Mouse (Mus musculus): ENCODE data around the gene Ttc39d.
"Not testable (repeated sequence)": the region's sequence is repeated elsewhere in the genome, so short reads cannot be mapped to it uniquely, and the experiment has no call there.

Ttc39d gene

DNA sequence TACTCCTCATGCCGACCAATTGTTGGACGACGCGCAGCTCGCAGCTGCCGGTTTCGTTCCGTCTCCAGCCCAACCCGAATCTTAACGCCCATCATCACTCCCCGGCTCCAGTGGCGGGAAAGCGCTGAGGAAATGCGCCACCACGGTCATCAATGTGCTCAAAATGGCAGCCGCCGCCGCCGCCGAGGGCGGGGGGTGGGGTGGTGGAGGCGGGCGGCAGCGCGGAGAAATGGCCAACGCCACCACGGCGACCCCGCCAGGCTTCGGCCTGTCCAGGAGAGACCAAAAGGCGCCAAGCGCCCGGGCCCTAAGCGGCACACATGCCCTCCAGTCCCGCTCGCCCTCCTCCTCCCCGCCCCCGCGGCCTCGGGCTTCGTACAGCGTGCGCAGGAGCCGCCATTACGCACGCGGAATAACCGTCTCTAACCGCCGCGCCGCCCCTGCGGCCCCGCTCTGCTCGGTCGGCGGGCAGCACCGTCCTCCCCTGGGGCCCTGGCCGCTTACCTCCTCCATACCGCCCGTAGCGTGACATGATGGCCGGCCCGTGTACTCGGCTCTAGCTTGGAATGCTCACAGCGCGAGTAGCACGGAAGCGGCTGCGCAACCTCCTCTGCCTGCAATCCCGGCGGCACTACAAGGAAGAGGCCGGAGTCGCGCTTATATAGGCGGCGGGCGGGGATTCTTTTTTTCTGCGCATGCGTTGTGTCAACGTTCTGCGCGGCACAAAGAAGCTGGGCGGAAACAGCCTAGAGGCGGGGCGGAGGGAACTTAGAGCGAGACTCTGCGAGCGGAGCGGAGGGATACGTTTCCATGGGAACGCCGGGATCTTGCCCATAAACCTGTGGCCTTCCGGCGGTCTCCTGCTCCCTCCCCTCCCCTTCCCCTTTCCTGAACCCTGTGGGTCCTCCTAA lies at the start of gene Ttc39d, which contains the start of gene Srsf7:
Gene Ttc39d (plus strand): TSS at position 790 of the 911 bp plus-strand sequence.
Gene Srsf7 (minus strand): TSS at position 637 of the 911 bp plus-strand sequence.
- DNase-seq (ENCODE audit: low spot score) = peak; percentile 93

DNA sequence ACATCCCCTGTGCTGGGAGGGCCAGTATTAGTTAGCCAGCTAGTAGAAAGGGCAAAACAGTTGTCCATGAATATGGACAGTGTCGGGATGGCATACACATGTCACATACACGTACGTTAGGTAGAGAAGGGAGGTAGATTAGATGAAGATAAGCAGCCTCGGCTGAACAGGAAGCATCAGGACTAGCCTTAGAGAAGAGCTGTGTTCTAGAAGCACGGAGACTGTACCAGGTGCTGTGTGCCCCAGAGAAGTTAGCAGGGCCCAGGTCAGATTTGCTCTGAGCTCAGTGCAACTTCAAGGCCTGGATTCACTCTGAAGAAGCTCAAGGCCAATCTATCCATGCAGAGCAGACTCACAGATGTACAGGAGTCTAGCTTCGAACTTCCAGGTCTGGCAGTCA lies 49.8 kb upstream of the Ttc39d start:
- no peak for DNase-seq (ENCODE audit: low spot score)

DNA sequence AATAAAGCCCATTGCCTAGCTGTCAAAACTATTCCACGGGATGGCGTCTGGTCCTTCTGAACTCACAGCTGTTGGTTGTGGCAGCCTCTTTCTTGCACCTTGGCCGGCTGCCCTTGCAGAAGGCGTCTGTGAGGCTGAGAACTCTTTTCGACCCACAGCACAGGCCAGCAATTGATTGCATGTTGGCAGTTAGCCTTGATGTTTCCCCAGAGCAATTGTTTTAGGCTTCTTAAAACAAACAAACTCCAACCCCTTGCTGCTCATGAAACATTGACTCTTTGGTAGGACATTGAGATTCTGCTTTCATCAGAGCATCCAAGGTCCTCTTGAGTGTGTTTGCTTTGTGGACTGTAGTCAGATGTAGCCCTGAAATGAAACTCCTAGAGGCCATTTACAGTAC lies 46.8 kb upstream of the Ttc39d start:
- DNase-seq (ENCODE audit: low spot score) = peak; percentile 35

DNA sequence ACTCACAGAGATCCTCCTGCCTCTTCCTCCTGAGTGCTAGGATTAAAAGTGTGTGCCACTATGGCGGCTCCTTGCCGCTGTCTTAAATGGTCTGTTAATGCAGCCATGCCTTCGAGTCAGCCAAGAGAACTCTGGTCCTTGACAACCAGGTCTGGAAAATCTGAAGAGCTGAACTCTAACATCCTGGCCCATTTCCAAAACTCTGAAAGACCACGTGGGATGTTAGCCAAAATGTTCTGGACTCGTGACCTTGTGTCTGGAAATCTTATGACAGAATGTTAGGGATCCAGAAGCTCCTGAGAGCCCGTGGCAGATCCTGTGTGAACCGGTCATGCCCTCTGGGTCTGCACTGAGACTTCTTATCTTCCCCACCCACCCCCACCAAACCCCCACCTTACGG lies 43.3 kb upstream of the Ttc39d start:
- no peak for DNase-seq (ENCODE audit: low spot score)

DNA sequence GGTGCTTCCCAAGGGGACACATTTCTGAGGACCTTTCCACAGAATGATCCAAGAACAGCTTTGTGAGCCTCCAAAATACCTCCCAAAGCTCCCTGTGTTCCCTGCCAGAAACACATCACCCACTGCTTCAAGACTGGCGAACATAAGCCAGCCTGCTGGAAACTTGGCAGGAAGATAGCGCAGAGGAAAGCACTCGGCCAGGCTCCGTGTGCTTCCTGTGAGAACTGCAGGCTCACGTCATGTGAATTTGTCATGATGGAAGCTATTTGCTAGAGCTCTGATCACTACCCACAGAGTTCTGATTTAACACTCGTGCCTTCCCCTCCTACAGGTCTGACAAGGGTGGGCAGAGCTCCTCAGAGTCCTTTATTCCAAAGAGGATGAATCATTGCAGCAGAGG lies 41.5 kb upstream of the Ttc39d start:
- DNase-seq (ENCODE audit: low spot score) = peak; percentile 58

DNA sequence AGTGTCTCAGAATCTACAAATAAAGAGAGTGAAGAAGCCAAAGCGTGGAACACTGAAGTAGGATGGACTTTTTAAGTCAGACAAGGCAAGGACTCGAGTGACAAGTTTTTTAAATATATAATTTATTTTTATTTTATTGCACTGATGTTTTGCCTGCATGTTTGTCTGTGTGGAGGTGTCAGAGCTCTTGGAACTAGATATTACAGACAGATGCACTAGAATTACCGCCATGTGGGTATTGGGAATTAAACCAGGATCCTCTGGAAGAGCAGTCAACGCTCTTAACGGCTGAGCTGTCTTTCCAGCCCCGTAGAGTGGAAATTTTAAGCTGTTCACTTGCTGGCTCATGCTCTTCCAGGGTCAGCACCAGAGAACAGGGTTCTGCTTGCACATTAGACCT lies 40.9 kb upstream of the Ttc39d start:
- DNase-seq (ENCODE audit: low spot score) = peak; percentile 39

DNA sequence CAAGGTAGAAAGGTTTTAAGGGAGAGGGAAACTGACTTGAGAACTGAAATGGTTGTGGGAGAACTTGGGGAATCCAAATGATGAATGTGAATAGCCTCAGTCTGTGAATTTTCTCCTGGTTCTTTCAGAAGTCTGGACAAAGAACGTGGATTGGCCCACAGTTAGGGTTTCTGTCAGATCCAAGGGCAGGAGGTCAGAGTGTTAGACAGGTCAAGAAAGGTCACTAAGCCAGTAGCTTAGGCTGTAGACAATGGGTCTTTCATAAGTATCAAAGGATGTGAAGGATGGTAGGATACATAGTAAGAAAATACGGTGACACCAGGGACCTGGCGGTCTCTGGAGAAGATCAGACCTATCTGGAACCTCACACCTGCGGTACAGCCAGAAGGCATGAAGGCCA lies 39.8 kb upstream of the Ttc39d start:
- no peak for DNase-seq (ENCODE audit: low spot score)

DNA sequence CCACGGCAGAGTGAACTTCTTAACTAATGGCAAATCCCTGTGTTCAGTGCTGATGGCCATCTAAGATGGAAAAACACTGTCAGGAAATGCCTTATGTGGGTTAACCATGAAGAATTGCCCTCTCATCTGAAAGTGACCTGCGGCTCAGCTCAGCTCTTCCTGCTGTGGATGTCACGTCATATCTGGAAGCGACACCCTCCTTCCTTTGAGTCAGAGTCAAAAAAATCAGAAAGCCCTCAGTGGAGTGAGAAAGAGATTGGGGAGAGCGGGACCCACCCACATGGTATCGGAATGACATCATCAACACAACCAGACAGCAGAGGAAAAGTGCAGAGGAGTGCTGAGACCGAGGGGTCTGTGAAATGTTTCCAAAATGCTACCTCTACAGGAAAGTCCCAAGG lies 39.4 kb upstream of the Ttc39d start:
- DNase-seq (ENCODE audit: low spot score) = no peak

DNA sequence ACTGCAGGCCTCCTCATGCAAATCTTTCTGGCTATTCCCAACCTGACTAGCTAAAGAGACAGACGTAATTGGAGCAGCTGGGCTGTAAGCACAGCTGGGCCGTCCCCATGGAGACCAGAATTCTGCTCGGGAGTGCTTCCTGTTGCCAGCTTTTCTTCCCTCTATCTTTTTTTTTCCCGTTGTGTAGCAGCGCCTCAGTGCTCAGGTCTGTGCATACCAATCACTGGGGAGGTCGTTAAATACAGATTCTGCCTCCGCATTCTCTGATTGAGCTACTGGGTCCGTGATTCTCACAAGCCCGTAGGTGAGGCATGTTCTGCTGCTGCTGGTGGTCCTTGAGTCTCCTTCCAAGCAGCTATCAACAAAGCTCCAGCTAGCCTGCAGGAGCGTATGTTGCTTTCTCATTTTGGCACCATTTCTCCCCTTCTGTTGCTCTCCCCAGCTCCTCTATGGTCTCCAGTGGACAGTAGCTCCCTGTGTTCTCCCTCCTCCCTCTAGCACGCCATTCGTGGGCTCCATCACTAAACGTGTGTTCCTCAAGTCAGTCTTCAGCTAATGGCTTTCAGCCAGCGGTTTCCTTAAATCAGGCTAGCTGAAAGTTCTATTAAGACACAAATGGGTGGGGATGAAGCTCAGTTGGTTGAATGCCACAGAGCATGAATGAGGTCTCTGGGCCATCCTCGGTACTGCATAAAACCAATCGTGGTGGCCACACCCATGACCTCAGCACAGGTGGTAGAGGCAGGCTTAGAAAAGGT lies 38.7 kb upstream of the Ttc39d start:
- DNase-seq (ENCODE audit: low spot score) = no peak

DNA sequence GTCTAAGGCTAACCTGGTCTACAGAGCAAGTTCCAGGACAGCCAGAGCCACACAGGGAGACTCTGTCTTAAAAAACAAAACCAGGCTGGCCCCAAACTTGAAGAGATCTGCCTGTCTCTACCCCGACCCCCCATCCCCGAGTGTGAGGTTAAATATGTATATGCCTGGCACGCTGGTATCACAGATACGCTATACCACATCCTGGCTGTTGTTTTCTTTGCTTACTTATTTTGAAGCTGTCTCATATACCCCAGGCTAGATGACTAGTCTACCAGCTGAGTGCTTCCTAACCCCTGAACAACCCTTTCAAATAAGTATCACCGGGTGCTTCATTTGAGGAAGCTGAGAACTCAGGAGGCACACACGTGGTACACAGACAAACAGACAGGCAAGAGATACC lies 37.5 kb upstream of the Ttc39d start:
- DNase-seq (ENCODE audit: low spot score) = no peak

DNA sequence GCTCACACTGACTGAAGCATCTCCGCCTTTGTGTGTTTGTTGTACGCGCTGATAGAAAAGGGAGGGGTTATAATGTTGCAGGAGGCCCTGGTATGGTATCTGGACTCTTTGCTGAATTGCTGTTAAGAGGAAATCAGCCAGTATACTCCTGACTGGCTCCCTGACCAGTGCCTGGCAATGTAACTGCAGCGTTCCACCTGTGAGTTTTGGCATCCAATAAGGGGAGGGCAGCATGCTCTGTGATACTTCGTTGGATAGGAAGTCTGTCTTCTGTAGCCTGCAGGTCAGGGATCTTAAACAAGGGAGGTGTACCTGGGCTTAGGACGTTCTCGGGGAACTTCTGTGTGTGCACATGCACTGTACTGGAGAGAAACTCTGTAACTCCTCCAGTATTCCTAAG lies 36.3 kb upstream of the Ttc39d start:
- no peak for DNase-seq (ENCODE audit: low spot score)

DNA sequence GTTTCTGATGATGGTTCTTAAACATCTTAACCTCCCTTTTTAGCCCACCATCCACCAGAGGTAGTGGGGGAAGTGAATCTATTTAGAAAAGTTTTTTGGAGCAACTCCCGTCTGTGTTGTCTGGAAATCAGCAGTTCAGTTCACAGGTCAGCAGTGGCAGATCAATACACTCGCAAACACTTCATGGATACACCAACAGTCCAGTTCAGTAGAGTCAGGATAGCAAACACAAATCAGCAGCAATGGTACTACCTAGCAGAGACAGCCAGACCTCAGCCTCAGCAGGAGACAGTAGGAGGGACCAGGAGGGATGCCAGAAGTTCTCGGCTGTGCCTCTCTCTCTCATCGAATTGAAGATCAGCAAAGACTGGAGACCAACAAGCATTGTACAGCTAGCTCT lies 35.3 kb upstream of the Ttc39d start:
- DNase-seq (ENCODE audit: low spot score) = no peak

DNA sequence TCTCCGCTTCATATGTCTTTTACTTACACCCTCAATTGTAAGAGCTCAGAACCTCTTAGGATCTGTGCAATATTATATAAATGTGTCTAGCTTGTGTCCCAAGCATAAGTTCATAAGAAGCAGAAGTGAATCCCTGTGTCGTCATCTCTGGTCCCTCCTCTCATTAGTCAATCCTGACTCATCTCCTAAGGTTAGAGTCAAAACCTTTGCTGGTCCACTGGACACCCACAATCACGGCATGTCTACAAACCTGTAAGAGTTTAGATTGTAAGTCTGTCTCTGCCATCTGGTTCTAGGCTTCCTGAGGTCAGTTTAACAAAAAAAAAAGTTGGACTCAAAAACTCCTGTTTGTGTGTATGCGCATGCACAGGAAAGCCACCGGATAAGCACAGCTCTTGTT lies 34.5 kb upstream of the Ttc39d start:
- DNase-seq (ENCODE audit: low spot score) = no peak

DNA sequence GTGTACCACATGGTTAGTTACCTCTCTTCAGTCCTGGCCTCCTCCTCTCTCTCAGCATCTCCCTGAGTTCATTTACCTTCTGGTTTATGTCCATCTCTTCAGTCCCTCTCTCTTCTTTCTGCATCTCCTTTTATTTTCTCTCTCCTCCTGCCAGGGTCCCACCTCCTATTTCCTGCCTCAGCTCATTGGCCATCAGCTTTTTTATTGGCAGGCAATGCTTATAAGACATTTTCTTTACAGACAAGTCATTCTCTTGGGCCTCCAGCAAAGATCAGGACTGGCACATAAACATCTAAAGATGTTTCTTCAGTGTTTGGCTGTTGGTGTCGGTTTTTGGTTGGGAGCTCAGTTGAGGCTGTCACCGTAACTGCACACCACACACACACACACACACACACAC lies 33.6 kb upstream of the Ttc39d start:
- DNase-seq (ENCODE audit: low spot score) = no peak

DNA sequence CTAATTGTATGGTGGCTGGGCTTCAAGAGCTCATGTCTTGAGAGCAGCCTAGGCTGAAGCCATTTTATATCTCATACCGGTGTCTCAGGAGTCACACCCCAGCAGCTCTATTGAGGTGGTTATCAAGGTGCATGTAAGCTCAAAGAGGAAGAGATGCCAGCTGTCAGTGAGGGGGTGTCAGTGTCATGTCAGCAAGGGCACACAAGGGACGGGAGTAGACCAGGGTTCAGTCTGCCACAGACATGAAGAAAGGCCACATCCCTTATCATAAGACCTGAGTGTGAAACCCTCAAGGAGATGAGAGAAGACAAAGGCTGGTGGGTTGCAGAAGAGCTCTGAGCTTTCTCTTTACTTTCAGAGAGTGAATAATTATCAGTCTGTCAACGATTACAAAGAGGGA lies 33.1 kb upstream of the Ttc39d start:
- no peak for DNase-seq (ENCODE audit: low spot score)

DNA sequence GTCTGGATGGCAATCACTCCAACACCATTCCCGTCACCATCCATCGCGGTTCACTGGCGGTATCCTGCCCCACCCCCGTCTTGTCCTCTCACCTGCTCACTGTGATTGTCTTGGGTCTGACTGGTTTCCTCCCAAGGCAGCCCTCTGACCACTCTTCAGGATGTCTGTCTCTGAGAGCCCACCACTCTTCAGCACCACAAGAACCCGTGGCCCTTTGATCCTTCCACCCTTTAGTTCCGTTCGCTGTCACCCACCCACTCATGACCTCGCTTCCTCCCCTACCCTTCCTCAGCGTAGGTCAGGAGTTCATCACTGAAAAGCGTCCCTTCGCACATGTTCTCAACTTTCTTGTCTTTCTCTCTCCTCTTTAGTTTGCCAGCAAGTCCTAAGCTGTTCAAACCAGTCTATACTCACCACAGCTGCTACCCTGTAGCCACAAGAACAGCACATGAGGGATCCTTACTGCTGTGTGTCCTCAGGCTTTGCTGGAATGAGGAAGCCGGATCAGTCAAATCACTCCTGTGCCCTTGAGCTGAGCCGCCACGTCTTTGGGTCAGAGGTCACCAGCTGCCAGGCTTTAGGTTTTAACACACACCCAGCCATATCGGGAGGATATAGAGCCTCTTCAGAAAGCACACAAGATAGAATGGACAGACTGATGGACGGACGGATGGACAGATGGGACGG lies 32.4 kb upstream of the Ttc39d start:
- no peak for DNase-seq (ENCODE audit: low spot score)

DNA sequence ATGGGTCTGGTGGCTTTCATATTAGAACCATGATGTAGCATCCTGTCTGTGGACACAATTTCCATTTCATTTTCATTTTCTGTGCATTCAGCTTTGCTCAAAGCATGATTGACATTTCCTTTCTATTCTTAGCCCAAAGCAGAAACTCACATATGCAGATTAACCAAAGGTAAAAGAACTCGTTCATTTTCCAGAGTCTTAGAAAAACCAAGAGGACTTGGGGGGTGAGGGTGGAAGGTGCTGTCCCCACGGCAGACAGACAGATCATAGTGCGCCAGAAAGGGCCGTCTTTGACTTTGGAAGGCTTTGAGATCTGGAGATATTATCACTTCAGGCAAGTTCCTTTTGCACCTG lies 31.9 kb upstream of the Ttc39d start:
- no peak for DNase-seq (ENCODE audit: low spot score)

DNA sequence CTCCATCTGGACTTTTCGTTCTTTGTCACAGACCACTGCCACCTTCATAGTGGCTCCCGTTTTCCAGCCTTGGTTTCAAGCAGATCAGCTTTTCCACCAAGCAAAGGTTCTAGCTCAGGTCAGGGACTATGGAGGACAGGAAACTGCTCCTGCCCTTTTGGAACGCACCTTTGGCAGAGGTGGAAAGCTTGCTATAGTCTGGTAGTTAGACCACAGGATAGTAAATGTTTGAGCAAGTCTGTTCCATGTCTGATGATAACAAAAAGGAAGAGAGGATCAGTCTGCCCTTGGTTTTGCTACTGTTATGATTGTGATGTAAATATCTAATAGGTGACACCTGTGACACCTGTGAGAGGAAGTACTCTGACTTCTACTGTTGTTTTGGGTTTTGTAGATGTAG lies 31.3 kb upstream of the Ttc39d start:
- DNase-seq (ENCODE audit: low spot score) = no peak

DNA sequence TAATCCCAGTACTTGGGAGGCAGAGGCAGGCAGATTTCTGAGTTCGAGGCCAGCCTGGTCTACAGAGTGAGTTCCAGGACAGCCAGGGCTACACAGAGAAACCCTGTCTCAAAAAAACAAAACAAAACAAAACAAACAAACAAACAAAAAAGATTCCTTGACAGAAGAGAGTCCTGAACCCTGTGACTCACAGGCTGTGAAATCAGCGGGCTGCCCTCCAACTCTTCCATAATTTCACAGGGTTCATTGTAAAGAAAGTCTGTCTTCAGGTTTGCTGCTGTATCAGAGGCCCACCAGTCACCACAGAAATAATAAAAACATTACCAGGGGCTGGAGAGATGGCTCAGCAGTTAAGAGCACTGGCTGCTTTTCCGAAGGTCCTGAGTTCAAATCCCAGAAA lies 28.4 kb upstream of the Ttc39d start:
- not testable (repeated sequence) for DNase-seq (ENCODE audit: low spot score)

DNA sequence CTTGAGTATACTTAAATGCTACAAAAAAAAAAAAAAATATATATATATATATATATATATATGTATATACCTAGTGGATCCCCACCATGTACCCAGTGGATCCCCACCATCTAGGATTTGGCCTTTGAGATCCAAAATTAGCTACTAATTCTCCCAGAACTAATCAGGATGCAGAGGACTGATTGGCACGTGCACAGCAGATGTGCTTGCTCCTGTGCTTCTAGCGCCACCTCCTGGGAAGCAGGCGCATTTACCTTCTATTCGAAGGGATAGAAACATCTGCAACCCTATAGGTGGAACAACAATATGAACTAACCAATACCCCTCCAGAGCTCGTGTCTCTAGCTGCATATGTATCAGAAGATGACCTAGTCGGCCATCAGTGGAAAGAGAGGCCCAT lies 27.3 kb upstream of the Ttc39d start:
- peak; percentile 49 for DNase-seq (ENCODE audit: low spot score)

DNA sequence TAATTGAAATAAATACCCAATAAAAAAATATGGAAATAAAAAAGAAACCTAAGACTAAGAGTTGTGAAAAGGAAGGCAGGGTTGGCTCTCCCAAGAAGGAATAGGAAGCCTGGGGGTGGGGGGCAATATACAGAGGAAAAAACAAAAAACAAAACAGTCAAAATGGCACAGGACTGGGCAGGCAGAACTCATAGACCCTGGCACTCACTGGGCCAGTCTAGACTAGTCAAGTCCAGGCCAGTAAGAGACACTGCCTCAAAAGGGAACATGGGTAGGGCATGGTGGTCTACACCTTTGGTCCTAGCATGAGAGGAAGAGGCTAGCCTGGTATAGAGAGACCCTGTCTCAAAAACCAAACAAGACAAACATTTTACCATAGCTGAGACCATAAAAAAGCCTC lies 26.8 kb upstream of the Ttc39d start:
- no peak for DNase-seq (ENCODE audit: low spot score)

DNA sequence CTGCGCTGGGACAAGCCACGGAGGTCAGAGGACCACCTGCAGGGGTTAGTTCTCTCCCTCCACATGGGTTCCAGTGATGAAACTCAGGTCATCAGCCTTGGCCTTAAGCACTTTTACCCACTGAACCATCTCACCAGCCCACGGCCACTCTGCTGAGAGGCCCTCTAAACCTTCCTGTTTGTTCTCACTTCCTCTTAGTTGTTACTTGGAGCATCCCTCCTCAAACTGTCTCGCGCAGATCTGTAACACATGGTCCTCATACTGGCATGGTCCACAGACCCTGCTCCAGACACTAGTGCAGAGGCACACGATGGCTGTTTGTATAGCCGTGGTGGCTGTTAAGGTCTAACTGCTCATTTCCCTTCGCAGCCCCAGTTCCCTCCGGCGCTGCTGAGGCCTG lies 23.6 kb upstream of the Ttc39d start:
- DNase-seq (ENCODE audit: low spot score) = no peak

DNA sequence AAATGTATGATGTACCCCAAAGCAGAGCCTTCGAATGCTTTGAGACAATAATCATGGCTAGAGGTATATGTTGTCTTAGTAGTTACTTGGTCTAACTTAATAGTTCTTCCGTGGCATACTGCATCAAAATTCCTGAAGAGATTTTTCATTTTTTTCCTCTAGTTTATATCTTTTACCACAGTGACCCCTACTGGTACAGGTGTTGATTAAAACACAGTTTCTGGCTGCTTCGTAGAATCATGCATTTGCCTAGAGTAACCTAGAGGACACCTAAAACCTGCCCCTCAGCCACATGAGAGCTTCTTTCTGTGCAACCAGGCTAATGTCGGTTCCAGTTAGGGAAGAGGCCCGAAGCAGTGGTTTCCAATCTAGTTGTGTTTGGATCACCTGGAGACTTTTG lies 14.2 kb upstream of the Ttc39d start:
- peak; percentile 49 for DNase-seq (ENCODE audit: low spot score)
